Mouse (Mus musculus) monocyte, adult 5-6 weeks (primary cell): Measurements from ENCODE around the gene Pla2g2f. TPM values are rescaled to one million over a fixed set of nuclear protein-coding genes. Genes with fewer than 3 reads are reported as not detected.

ENCODE experiments used
- total RNA-seq: library from RNA; stranded (forward); fragments of 200-1000, 200-491, 200-594 nt; gene quantifications from 3 replicates; pipeline ENCODE4 v1.2.3, GENCODE M21; 2017

Gene Pla2g2f
- total RNA-seq, 1 experiment from 2014 or later = not detected

Other genes starting within 250 kb of the Pla2g2f start
- gene Vwa5b1, start 121.7 kb downstream of the Pla2g2f start, total RNA-seq = not detected in 3 replicates
- gene Pla2g2c, start 32.8 kb downstream of the Pla2g2f start, total RNA-seq = not detected in 3 replicates
- gene Ubxn10, start 20.5 kb downstream of the Pla2g2f start, total RNA-seq = not detected in 3 replicates
- gene Pla2g2d, start 18.1 kb upstream of the Pla2g2f start, total RNA-seq = not detected in 3 replicates
- not detected in 3 replicates for gene Pla2g5, start 105.9 kb upstream of the Pla2g2f start, total RNA-seq
- gene Gm13030, start 116.3 kb upstream of the Pla2g2f start, total RNA-seq = not detected in 3 replicates
- not detected in 3 replicates for gene Pla2g2e, start 120.3 kb upstream of the Pla2g2f start, total RNA-seq
- 9.8 to 13.1 TPM (median 11.9 TPM) in 3 replicates for gene Otud3, start 156.3 kb upstream of the Pla2g2f start, total RNA-seq
- not detected in 3 replicates for gene Rnf186, start 209.5 kb upstream of the Pla2g2f start, total RNA-seq
- 16.7 to 26.4 TPM (median 19.0 TPM) in 3 replicates for gene Tmco4, start 215.3 kb upstream of the Pla2g2f start, total RNA-seq